Mouse (Mus musculus) cerebellum, adult 8-10 months (tissue): ENCODE results near the gene Tm6sf1.
"Not testable (repeated sequence)": the region's sequence is repeated elsewhere in the genome, so short reads cannot be mapped to it uniquely, and the experiment has no call there.

Experiments
- DNase-seq: peaks from one replicate; pipeline ENCODE4 v3.0.0; 2022

Tm6sf1 gene

GRCm38 (mm10) chr7:81858968-81859721, at the start of gene Tm6sf1:
Gene Tm6sf1 (plus strand): TSS chr7:81859001.
- no peak for DNase-seq

GRCm38 (mm10) chr7:81824906-81825305, 33.9 kb upstream of the Tm6sf1 start:
- DNase-seq = no peak

GRCm38 (mm10) chr7:81825381-81825780, 33.4 kb upstream of the Tm6sf1 start:
- DNase-seq = no peak

GRCm38 (mm10) chr7:81827806-81828667, 30.8 kb upstream of the Tm6sf1 start:
- no peak for DNase-seq

GRCm38 (mm10) chr7:81828681-81829378, 30.0 kb upstream of the Tm6sf1 start:
- DNase-seq = peak; percentile 30

- peak; percentile 56 for DNase-seq
Observed at GRCm38 (mm10) chr7:81829379-81829894, 29.4 kb upstream of the Tm6sf1 start, which contains the start of gene Btbd1. Gene Btbd1 (minus strand): TSS chr7:81829431.

- no peak for DNase-seq
Observed at GRCm38 (mm10) chr7:81834847-81835246, 24.0 kb upstream of the Tm6sf1 start.

- DNase-seq = no peak
Observed at GRCm38 (mm10) chr7:81835430-81835829, 23.4 kb upstream of the Tm6sf1 start.

GRCm38 (mm10) chr7:81837771-81838170, 21.0 kb upstream of the Tm6sf1 start:
- not testable (repeated sequence) for DNase-seq

GRCm38 (mm10) chr7:81839746-81840145, 19.1 kb upstream of the Tm6sf1 start:
- no peak for DNase-seq

- no peak for DNase-seq
Observed at GRCm38 (mm10) chr7:81840661-81841181, 18.1 kb upstream of the Tm6sf1 start.

GRCm38 (mm10) chr7:81841439-81841838, 17.4 kb upstream of the Tm6sf1 start:
- DNase-seq = no peak

- no peak for DNase-seq
Observed at GRCm38 (mm10) chr7:81842141-81842540, 16.7 kb upstream of the Tm6sf1 start.

- DNase-seq = no peak
Observed at GRCm38 (mm10) chr7:81842998-81843397, 15.8 kb upstream of the Tm6sf1 start.

GRCm38 (mm10) chr7:81843903-81844302, 14.9 kb upstream of the Tm6sf1 start:
- DNase-seq = no peak

GRCm38 (mm10) chr7:81844801-81845200, 14.0 kb upstream of the Tm6sf1 start:
- no peak for DNase-seq

- DNase-seq = no peak
Observed at GRCm38 (mm10) chr7:81845313-81845712, 13.5 kb upstream of the Tm6sf1 start.

GRCm38 (mm10) chr7:81846008-81846407, 12.8 kb upstream of the Tm6sf1 start:
- no peak for DNase-seq

GRCm38 (mm10) chr7:81847010-81847409, 11.8 kb upstream of the Tm6sf1 start:
- no peak for DNase-seq

GRCm38 (mm10) chr7:81847777-81848176, 11.0 kb upstream of the Tm6sf1 start:
- peak; percentile 25 for DNase-seq

GRCm38 (mm10) chr7:81849214-81849613, 9.6 kb upstream of the Tm6sf1 start:
- DNase-seq = no peak

GRCm38 (mm10) chr7:81849633-81850032, 9.2 kb upstream of the Tm6sf1 start:
- no peak for DNase-seq

GRCm38 (mm10) chr7:81850171-81850570, 8.6 kb upstream of the Tm6sf1 start:
- DNase-seq = no peak
